Mouse (Mus musculus) megakaryocyte, embryonic 14.5 days (primary cell): ENCODE data around the gene Ptgfrn.

Source experiments
- FLI1 ChIP-seq: IDR thresholded peaks from 2 replicates; pipeline ENCODE4 v1.6.1; 2012; ENCODE audit warnings: low read length, inconsistent platforms, mixed read lengths
- GATA1 ChIP-seq: IDR thresholded peaks from 3 replicates; pipeline ENCODE4 v1.6.1; 2012; ENCODE audit warnings: mixed read lengths, low read length, inconsistent platforms, borderline replicate concordance

DNA sequence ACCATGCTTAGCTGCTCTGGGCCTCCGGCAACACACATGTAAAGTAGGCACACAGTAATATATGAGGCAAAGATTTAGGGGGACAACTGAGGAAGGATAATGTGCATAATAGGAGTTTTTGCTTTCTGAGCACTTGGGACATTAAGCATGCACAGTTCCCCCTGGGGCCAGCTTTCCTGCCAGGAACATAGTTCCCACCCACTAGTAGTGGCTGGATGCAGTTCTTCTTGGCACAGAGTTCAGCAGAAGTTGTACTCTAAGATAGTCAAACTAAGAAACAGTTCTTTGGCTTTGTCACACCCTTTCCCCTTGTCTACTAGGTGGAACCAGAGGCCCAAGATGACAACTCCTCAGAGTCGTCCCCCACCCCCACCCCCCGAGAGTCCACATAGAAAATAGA, 12.4 kb upstream of the Ptgfrn start:
- TF ChIP-seq GATA1 (no peak), FLI1 (no peak)
